Mouse (Mus musculus) ES-CJ7 (cell line): ENCODE data around the gene Ifi209.
"Not testable (repeated sequence)": the region's sequence is repeated elsewhere in the genome, so short reads cannot be mapped to it uniquely, and the experiment has no call there.

ENCODE experiments used
- DNase-seq: peaks from one replicate; pipeline ENCODE4 v3.0.0; 2011; ENCODE audit warnings: low read depth, low spot score

Gene Ifi209

DNA sequence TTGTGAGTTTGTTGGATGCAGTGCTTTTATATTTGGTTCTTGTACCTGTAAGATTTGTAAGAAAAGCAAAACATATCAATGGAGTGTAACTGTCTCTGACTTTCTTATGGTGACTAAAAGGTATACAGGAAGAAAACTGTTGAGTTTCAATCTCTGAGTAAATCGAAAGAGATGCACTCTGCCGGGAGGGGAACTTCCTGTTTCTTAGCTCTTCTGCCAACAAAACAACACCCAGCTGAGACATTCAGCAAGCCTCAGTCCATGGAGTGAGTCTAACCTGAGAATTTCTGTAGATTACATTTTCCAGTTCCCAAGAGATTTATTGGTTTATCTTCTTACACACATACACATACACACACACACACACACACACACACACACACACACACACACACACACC lies at the start of gene Ifi209:
Gene Ifi209, plus strand, starts transcription at position 296 of the 400 bp plus-strand sequence.
- not testable (repeated sequence) for DNase-seq

DNA sequence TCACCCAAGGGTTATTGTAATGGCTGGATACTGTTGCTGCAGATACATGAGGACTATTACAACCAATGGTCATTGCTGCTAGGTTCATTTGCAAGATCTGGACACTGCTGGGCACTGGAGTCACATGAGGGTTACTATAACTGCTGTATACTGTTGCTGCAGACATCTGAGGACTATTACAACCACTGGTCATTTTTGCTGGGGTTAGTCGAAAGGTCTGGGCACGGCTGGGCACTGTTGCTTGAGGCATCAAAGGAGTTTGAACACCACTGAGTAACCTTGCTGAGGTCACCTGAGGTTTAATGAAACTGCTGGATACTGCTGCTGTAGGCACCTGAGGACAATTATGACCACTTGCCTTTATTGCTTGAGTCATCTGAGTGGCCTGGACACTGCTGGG lies 41.0 kb upstream of the Ifi209 start:
- not testable (repeated sequence) for DNase-seq

DNA sequence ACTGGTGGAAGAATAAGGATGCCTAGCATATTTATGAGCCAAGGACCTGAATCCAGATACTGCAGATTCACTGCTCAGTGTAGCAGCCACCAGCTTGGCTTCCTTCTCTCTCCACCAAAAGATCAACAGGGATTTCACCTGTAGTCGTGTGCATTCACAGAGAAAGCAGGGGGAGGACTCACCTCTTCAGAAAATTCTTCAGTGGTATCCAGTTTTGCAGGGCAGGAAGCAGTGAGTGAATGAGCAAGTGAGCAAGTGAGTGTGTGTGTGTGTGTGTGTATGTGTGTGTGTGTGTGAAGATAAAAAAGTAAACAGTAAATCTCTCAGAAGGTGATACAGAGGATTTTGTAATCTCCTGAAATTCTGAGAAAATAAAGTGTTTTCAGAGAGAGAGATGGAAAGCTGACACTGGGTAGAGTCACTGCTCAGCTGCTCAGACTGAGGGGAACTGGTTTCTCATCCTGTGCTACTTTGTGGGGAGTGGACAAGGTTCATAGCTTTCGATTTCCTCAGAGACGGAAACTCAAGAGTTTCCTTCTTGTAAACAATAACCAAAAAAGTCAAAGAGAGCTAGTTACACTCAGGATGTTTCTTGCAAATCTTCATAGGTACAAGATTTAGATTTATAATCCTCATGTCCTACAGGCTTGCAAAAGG lies 31.8 kb upstream of the Ifi209 start, which contains the start of gene Ifi213:
Gene Ifi213, minus strand, starts transcription at position 437 of the 657 bp plus-strand sequence.
- not testable (repeated sequence) for DNase-seq

DNA sequence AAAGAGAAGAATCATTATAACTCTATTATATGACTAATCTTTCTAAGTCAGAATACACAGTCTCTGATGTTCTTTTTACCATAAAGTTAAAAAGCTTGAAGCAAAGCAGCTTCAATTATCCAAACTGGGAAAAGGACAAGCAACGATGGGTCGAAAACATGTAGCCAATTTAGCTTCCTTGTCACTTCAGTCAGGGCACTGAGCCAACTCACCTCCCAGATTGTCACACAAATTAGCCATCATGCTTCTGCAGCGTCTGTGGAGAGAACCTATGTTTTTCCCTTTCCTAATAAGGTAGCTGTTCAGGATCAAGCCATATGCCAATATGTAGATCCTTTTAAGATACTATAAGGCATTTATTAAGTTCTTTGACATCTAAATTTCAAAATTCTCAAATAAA lies 20.4 kb upstream of the Ifi209 start:
- not testable (repeated sequence) for DNase-seq

DNA sequence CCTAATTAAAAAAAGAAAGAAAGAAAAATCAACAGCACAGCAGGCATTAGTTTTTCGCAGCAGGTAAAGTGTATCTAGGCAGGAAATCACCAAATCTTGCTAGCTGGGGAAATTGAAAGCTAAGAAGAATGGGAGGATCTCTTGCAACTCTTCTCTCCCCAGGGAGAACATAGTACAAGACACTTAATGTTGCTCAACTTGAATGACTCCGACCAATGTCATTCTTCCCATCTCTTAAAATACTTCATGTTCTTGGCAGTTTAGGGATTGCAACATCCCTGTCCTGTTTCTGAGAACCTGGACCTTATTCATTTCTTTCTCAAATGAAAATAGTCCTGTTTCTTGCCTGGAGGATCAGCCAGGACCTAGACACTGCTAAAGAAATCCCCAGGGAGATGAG lies 8.5 kb upstream of the Ifi209 start:
- DNase-seq = not testable (repeated sequence)

DNA sequence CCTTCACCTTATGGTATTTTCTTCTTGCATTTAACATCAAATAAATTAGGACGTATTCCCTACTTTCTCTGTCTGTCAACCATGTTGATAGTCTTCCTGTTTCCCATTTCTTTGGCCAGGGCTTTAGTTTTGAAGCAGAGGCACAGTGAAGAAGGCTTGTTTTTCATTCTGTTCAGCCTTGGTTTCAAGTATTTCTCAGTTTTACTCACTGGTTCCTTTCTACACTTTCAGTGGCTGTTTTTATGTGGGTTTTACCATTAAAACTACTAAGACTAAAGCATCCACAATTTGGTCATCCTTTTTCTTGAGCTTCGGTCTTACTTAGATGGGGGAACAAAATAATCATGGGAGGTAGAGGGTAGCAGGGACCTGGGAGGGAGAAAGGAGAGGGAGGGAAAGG lies 6.7 kb upstream of the Ifi209 start:
- no peak for DNase-seq

DNA sequence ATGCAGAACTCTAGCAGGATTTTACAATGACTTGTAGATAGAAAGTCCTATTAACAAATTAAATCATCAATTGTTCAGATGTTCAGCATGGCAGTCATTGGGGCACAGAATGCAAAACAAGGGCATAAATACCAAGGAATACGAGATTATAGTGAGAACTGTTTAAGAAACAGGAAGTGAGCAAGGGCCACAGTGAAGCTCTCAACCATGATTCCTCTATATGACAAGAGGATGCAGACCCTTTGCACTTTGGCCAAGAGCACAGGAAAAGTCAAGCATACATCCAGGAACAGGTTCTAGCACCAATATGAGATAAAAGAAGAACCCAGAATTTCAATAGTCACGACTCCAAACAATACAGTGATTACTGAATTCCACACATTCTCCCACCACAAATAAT lies 4.0 kb upstream of the Ifi209 start:
- no peak for DNase-seq

DNA sequence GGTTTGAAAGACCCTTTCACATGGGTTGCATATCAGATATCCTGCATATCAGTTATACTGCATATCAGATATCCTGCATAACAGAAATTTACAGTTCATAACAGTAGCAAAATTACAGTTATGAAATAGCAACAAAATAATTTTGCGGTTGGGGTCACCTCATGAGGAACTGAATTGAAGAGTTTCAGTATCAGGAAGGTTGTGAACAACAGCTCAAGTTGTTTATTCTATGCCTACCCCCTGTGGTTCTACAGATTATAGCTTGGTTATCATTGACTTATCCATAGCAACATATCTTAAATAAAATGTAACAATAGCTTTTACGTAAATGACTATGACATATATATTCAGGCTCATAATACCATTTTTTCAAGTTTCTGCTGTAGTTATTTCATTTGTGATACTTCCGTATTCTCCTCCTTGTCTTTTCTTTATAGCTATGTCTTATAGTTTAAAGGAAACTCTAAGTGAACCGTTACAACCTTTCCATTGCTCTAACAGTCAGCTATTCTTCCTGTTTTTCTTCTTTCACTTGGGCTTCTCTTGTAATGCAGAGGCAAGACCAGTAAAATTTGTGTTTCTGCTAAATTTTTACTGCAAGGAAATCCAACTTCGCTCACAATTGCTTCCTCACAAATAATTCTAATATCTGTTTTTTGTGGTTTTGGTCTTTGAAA lies 3.4 kb downstream of the Ifi209 start:
- DNase-seq = no peak

DNA sequence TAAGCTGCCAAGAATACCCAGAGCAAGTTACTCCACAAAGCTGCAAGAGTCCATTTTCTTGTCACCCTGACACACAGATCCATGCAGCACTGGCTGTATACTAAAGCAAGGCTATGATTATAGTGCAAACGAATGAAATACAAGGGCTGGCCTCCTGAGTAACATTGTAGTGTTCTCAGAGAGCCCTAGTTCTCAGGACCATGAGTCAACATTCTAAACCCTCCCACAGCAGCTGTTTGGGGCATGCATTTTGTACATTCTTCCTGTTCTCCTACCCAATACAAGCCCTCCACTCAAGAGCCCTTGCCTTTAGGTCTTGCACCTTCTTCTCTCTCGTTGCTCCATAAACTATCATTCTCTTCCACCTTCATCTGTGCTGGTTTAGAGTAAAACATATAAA lies 14.7 kb downstream of the Ifi209 start:
- DNase-seq = no peak

DNA sequence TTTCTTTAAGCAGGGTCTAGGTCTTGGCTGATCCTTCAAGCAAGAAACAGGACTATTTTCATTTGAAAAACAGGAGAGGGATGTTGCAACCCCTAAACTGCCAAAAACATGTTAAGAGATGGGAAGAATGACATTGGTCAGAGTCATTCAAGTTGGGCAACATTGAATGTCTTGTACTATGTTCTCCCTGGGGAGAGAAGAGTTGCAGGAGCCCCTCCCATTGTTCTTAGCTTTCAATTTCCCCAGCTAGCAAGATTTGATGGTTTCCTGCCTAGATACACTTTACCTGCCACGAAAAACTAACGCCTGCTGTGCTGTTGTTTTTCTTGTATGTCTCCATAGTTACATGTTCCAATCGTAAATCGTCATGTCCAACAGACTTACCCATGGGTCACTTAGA lies 27.3 kb downstream of the Ifi209 start:
- no peak for DNase-seq

DNA sequence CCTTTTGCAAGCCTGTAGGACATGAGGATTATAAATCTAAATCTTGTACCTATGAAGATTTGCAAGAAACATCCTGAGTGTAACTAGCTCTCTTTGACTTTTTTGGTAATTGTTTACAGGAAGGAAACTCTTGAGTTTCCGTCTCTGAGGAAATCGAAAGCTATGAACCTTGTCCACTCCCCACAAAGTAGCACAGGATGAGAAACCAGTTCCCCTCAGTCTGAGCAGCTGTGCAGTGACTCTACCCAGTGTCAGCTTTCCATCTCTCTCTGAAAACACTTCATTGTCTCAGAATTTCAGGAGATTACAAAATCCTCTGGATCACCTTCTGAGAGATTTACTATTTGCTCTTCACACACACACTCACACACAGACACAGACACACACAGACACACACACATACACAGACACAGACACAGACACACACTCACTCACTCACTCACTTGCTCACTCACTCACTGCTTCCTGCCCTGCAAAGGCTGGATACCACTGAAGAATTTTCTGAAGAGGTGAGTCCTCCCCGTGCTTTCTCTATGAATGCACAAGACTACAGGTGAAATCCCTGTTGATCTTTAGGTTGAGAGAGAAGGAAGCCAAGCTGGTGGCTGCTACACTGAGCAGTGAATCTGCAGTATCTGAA lies 42.9 kb downstream of the Ifi209 start, which contains the start of gene Ifi208:
Gene Ifi208, plus strand, starts transcription at position 218 of the 640 bp plus-strand sequence.
- not testable (repeated sequence) for DNase-seq

DNA sequence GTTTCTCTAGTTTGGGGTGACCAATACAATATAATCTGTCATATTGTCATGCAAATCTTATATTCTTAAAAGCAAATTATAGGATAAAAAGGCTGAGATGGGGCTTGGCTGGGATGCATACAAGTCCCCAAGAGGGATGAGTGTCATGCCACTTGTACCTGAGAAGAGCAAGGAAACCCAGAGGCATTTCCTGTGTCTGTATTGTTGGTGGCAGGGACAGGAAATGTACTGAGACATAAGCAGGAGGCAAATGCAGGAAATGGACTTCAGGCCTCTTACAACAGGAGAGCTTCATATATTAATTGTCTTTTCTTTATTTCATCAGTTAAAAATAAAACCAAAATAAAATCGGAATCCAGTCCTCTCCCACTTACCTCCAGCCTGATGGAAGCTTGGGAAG lies 47.9 kb downstream of the Ifi209 start:
- not testable (repeated sequence) for DNase-seq

DNA sequence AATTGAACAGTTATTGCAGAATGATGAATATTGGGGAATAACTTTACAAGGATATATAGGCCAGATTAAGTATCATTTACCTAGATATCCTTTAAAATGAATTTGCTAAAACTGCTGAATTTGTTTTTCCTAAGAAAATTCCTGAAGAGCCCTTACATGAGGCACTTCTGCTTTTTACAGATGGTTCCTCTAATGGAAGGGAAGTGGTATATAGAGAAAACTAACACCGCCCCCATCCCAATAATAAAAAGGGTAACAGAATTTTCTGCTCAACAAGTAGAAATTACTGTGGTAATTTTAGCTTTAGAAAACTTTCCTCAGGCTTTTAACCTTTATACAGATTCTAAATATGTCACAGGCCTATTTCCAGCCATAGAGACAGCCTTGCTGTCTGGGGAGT lies 63.6 kb downstream of the Ifi209 start:
- DNase-seq = no peak
